Mouse (Mus musculus): ENCODE data around the gene Pcna. TPM values are rescaled to one million over a fixed set of nuclear protein-coding genes. Genes with fewer than 3 reads are reported as not detected.

Pcna gene
- polyA plus RNA-seq, 1 experiment from 2014 or later = 113 TPM

DNA sequence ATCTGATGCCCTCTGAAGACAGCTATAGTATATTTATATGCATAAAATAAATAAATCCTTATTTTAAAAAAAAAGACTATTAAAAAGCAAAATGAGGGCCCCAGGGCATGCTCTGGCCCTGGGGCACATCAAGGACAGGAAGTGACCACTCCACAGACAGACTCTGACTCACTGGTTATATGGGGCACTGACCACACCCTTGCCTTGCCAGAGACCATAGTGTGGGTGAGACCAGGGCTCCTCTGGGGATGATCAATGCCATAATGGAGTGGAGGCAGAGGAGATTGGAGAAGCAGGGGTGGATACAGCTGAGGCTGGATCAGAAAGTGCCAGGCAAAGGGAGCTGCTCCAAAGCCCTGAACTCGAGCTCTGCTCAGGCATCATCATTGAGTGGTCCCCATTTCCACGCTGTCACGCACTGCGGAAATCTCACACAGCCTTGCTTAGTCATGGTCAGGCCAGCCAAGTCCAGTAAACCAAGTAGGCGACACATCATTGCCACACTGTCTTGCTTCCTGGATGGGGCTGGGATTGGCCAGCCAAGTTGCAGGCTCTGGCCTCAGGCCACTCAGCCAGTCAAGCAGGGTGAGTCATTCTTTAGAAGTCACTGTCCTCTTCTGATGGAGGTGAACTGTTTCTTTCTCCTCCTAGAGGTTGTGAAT is 41.0 kb downstream of the Pcna start:
- Histone ChIP-seq H3K9me3 (no peaks in the 10 kb centered on the region), H3K4me2 (no peak overlapping the region), H3K27me3 (no peaks in the 10 kb centered on the region), H3K36me3 (no peaks in the 10 kb centered on the region), H3K4me3 (no peak overlapping the region), H3K4me1 (replicated peaks) (no peaks in the 10 kb centered on the region), H3K9ac (no peak overlapping the region), H3K27ac (replicated peaks) (no peak overlapping the region)
- ATAC-seq (ENCODE audit: low FRiP score, low read depth) = no peak
- 82% methylated on average over 5 of the region's 5 CpGs for WGBS

DNA sequence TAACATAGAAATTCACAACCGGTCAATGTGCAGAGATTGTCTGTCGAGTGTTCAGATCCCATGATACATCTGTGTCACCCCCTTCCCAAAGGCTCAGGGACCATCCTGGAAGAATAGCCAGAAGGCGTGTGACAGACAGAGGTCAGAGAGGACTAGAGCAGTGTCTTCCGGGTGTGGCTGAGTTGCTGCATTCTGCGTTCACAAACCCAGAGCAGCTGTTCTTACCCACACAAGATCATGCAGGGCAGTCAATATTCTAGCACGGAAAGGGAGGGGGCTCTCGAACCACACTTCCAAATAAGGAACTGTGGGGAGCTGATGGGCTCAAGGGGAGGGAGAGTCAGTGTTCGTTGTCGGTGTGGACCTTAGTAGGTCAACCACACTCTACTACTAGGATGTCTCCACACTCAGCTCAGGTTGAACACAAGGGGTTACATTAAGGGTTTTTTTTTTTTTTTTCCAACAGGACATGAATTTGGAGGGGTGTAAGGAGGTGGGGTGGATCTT is 42.3 kb downstream of the Pcna start:
- no peaks in the 10 kb centered on the region for H3K36me3 ChIP-seq
- H3K27ac ChIP-seq (replicated peaks) = no peak overlapping the region
- H3K9ac ChIP-seq = no peak overlapping the region
- H3K9me3 ChIP-seq = no peaks in the 10 kb centered on the region
- ATAC-seq (ENCODE audit: low FRiP score, low read depth) = no peak
- no peak overlapping the region for H3K4me2 ChIP-seq
- WGBS = 90% methylated on average over 9 of the region's 9 CpGs
- H3K4me1 ChIP-seq (replicated peaks) = no peaks in the 10 kb centered on the region
- no peaks in the 10 kb centered on the region for H3K27me3 ChIP-seq
- no peak overlapping the region for H3K4me3 ChIP-seq

DNA sequence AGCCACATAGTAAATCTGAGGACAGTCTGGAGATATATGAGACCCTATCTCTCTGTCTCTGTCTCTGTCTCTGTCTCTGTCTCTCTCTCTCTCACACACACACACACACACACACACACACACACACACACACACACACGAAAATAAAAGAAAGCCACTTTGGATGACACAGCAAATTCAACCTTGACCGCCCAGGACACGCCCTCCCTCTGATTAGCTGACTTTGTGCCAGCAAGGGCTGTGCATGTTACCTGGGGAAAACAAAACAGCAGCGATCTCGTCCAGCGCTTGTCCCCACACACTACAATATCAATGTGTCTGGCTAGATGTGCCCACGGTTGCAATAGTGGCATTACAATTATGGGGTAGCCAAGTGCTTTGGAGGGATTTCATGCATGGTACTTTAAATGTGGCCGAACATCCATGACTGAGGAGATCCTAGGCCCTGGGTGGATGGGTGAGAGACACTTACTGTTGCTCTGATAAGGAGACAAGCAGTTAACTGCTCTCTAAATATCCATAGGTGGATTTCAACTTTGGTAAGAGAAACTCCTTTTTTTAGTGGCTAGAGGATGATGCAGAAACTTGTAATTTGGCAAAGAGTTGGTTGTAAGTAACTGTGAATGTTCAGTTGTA is 44.8 kb downstream of the Pcna start:
- WGBS = 85% methylated on average over 8 of the region's 8 CpGs

DNA sequence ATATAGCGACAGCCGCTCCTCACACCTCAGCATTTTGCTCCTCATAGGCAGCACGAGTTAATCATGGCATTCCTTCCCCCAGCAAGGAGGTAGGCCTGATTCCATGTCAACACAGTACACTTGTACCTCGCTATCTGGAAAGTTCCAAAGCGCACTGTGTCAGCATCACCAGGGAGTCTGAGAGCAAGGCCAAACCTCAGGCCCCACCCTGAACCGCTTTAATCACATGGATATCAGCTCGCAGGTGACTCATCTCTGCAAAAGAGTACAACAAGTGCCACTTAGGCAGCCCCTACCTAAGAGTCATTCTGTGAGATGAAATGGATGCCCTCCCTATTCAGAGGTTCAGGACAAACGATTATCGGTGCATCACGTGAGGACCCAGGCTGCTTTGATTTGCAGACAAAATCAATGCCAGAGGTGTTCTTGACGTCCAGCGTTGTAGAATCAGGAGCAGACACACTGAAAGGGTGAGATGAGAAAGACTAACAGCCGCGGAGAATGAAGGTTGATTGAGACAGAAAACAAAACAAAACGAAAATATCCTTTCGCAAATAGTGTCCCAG is 46.7 kb downstream of the Pcna start:
- ATAC-seq (ENCODE audit: low FRiP score, low read depth) = no peak
- Histone ChIP-seq H3K4me3 (no peak overlapping the region), H3K36me3 (no peaks in the 10 kb centered on the region), H3K9ac (no peak overlapping the region), H3K27me3 (no peaks in the 10 kb centered on the region), H3K4me1 (replicated peaks) (no peaks in the 10 kb centered on the region), H3K27ac (replicated peaks) (no peak overlapping the region), H3K4me2 (no peak overlapping the region), H3K9me3 (no peaks in the 10 kb centered on the region)
- 92% methylated on average over 16 of the region's 16 CpGs for WGBS

More for the DNA sequence above, 44.8 kb downstream of the Pcna start:
- ATAC-seq (ENCODE audit: low FRiP score, low read depth) = no peak
- H3K27me3 ChIP-seq = no peaks in the 10 kb centered on the region
- no peak overlapping the region for H3K4me3 ChIP-seq
- no peaks in the 10 kb centered on the region for H3K36me3 ChIP-seq
- no peak overlapping the region for H3K9ac ChIP-seq
- no peaks in the 10 kb centered on the region for H3K9me3 ChIP-seq
- H3K4me1 ChIP-seq (replicated peaks) = no peaks in the 10 kb centered on the region
- H3K27ac ChIP-seq (replicated peaks) = no peak overlapping the region
- no peak overlapping the region for H3K4me2 ChIP-seq

DNA sequence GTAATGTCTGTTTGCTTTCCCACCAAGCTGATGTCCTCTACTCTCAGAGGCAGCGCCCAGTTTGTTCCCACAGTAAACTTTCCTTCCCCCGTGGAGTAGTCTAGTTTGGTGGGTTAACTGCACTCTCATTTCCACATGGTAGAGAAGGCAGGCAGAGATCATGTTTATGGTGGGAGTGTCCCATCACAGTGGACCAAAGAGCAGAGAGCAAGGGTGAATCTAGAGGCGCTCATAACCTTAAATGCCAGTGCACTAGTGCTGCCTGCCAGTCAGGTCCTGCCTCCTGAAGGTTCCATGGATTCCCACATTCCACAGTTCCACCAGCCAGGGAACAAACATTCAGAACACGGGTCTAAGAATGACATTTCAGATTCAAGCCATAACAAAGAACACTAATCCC is 47.6 kb downstream of the Pcna start:
- no peak overlapping the region for H3K9ac ChIP-seq
- ATAC-seq (ENCODE audit: low FRiP score, low read depth) = no peak
- WGBS = 84% methylated on average over 4 of the region's 4 CpGs
- H3K36me3 ChIP-seq = no peaks in the 10 kb centered on the region
- no peaks in the 10 kb centered on the region for H3K4me1 ChIP-seq (replicated peaks)
- no peak overlapping the region for H3K4me3 ChIP-seq
- no peak overlapping the region for H3K27ac ChIP-seq (replicated peaks)
- H3K9me3 ChIP-seq = no peaks in the 10 kb centered on the region
- no peak overlapping the region for H3K4me2 ChIP-seq
- no peaks in the 10 kb centered on the region for H3K27me3 ChIP-seq

DNA sequence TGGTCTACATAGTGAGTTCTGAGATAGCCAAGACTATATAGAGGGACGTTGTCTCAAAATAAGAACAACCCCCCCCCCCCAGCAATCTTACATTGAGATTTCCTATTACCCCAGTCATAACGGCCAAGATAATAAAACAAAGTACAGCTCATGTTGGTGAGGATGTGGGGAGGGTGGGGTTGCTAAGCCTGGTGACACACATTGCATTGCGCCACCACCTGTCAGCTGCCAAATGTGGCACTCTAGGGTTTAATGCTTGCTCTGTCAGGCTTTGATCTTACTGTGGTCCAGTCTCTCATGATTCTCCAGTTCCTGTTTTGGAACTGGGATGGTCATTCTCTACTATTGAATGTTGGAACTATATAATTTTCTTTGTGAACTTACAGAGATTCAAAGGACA is 49.3 kb downstream of the Pcna start:
- H3K4me2 ChIP-seq = no peak overlapping the region
- no peak overlapping the region for H3K9ac ChIP-seq
- no peak overlapping the region for H3K27ac ChIP-seq (replicated peaks)
- no peak overlapping the region for H3K4me3 ChIP-seq
- H3K4me1 ChIP-seq (replicated peaks) = no peaks in the 10 kb centered on the region
- no peaks in the 10 kb centered on the region for H3K36me3 ChIP-seq
- no peaks in the 10 kb centered on the region for H3K9me3 ChIP-seq
- no peak for ATAC-seq (ENCODE audit: low FRiP score, low read depth)
- 86% methylated on average over 3 of the region's 3 CpGs for WGBS
- no peaks in the 10 kb centered on the region for H3K27me3 ChIP-seq

DNA sequence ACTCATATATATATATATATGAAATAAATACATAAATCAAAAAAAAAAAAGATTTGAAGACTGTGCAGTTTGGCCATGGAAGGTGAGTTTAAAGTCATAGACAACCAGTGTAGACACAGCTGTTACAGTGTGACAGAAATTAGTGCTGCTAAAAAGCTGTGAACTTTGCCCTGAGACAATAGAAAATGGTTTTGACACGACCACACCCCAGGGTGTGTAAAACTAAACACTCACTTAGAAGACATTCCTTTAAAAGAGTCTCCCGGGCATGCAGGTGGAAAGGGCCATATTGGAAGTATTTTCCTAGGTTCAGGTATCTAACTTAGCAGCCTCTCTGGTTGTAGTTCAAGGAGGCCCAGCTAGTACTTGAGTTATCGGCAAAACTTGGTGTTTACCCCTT is 49.9 kb downstream of the Pcna start:
- H3K9ac ChIP-seq = no peak overlapping the region
- no peak for ATAC-seq (ENCODE audit: low FRiP score, low read depth)
- 85% methylated on average over 3 of the region's 3 CpGs for WGBS
- H3K4me3 ChIP-seq = no peak overlapping the region
- H3K36me3 ChIP-seq = no peaks in the 10 kb centered on the region
- no peak overlapping the region for H3K27ac ChIP-seq (replicated peaks)
- no peaks in the 10 kb centered on the region for H3K9me3 ChIP-seq
- no peaks in the 10 kb centered on the region for H3K27me3 ChIP-seq
- H3K4me2 ChIP-seq = no peak overlapping the region
- H3K4me1 ChIP-seq (replicated peaks) = no peaks in the 10 kb centered on the region

Other genes with a start within 250 kb of the Pcna start
- 26.9 and 32.7 TPM in 2 replicates for gene Rassf2, start 223.1 kb downstream of the Pcna start, polyA plus RNA-seq (2015; fragmentation: Nextera tagmentation; extraction: Ambion mirVana)
- gene Slc23a2, start 108.2 kb downstream of the Pcna start, polyA plus RNA-seq (2015; fragmentation: Nextera tagmentation; extraction: Ambion mirVana) = 33.8 and 36.3 TPM in 2 replicates
- gene Tmem230, start 5.5 kb downstream of the Pcna start, polyA plus RNA-seq (2015; fragmentation: Nextera tagmentation; extraction: Ambion mirVana) = 43.7 and 51.1 TPM in 2 replicates
- gene Cds2, start 9.8 kb upstream of the Pcna start, polyA plus RNA-seq (2015; fragmentation: Nextera tagmentation; extraction: Ambion mirVana) = 44.1 and 44.7 TPM in 2 replicates
- gene Prokr2, start 132.1 kb upstream of the Pcna start, polyA plus RNA-seq (2015; fragmentation: Nextera tagmentation; extraction: Ambion mirVana) = 4.4 and 5.2 TPM in 2 replicates

All from hindbrain, embryonic 15.5 days (tissue).